ENCODE assay signal across 16 mouse cellular contexts in the genomic region with DNA sequence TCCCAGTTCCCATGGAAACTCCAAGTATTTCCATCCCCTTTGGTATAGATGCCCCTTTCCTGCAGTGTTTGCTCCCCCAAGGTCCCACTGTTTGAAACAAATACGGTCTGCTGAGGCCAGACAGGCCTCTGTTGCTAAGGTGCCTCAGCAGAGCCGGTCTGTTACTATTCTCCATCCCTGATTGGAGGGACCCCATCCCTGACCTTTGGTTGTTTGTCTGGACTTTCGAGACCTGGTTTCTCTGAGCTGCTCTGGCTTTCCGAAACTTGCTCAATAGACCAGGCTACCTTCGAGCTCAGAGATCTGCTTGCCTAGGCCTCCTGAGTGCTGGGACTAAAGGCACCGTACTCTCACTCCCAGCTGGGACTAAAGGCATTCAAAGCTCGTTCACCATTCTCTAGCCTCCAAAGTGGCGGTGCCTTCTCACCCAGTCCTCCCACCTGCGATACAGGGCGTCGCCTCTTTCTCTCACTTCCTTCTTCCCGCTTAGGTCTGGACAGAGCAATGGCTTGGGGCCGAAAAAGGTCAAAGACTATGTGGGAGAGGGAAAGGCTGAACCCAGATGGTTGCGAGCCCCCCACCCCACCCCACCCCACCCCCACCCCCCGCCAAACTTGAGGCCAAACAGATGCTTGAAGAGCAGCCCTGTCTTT. TPM values are rescaled to one million over a fixed set of nuclear protein-coding genes. Genes with fewer than 3 reads are reported as not detected.
DNase-seq lines count a peak whose midpoint lies in the region; ATAC-seq and TF ChIP-seq lines count a peak whose summit lies in the region.
"Had no signal": no experiment of that assay in that cellular context is flagged by ENCODE, and none has a peak within 500 bp of the region (broad histone marks: within the 10 kb centered on the region; RNA-seq: fewer than 3 reads in every experiment).

No protein-coding gene starts in this region.

- TF ChIP-seq CTCF in forebrain, postnatal 0 days (IDR thresholded peaks at IDR 0.05; ENCODE audit: low read depth): no peak
- TF ChIP-seq CTCF in ES-Bruce4 (IDR thresholded peaks at IDR 0.05; ENCODE audit: low read depth, low read length): no peak
- no peak for TF ChIP-seq CTCF in intestine, postnatal 0 days (IDR thresholded peaks at IDR 0.05; ENCODE audit: low read depth)

- peak; percentile 76; the same call in 1 of the 2 replicates for TF ChIP-seq EP300 in ES-Bruce4 (IDR thresholded peaks at IDR 0.05; ENCODE audit: insufficient read depth, low read depth, low read length)

- H3K9ac ChIP-seq in forebrain, postnatal 0 days: no peak overlapping the region
- H3K9ac ChIP-seq in ES-Bruce4 (ENCODE audit: low read depth, poor library complexity, severe bottlenecking): no peak overlapping the region
- no peak overlapping the region for H3K9ac ChIP-seq in intestine, postnatal 0 days (ENCODE audit: low read depth, low read length)
- H3K9ac ChIP-seq: embryonic facial prominence, embryonic 12.5 days; forebrain, embryonic 12.5 days; hindbrain, embryonic 15.5 days; lung, embryonic 14.5 days had no signal

- no peak overlapping the region for H3K4me3 ChIP-seq in forebrain, embryonic 10.5 days
- H3K4me3 ChIP-seq in forebrain, postnatal 0 days (ENCODE audit: low read depth, low read length): no peak overlapping the region
- peak overlapping the region; percentile 13; the same call in 1 of the 2 replicates for H3K4me3 ChIP-seq in ES-Bruce4 (ENCODE audit: low read depth, low read length)
- no peak overlapping the region for H3K4me3 ChIP-seq in intestine, postnatal 0 days (ENCODE audit: low read depth, low read length)
- H3K4me3 ChIP-seq: embryonic facial prominence, embryonic 12.5 days; forebrain, embryonic 12.5 days; hindbrain, embryonic 15.5 days; myocyte had no signal

- no peaks in the 10 kb centered on the region for H3K9me3 ChIP-seq in forebrain, embryonic 10.5 days
- H3K9me3 ChIP-seq in forebrain, postnatal 0 days (ENCODE audit: low read length): no peaks in the 10 kb centered on the region
- no peaks in the 10 kb centered on the region for H3K9me3 ChIP-seq in ES-Bruce4 (replicated peaks; ENCODE audit: control insufficient read depth, insufficient read depth, low read length, poor library complexity, severe bottlenecking)
- H3K9me3 ChIP-seq in intestine, postnatal 0 days (ENCODE audit: control insufficient read depth): no peaks in the 10 kb centered on the region
- H3K9me3 ChIP-seq: embryonic facial prominence, embryonic 12.5 days; forebrain, embryonic 12.5 days; hindbrain, embryonic 15.5 days had no signal

- peak overlapping the region; percentile 36; the same call in 1 of the 2 replicates for H3K27ac ChIP-seq in forebrain, embryonic 10.5 days
- no peak overlapping the region for H3K27ac ChIP-seq in forebrain, postnatal 0 days (ENCODE audit: low read depth, low read length)
- peak overlapping the region; percentile 50 for H3K27ac ChIP-seq in ES-Bruce4 (ENCODE audit: insufficient read depth, low read length)
- H3K27ac ChIP-seq in intestine, postnatal 0 days (ENCODE audit: low read depth, low read length): no peak overlapping the region
- H3K27ac ChIP-seq: embryonic facial prominence, embryonic 12.5 days; forebrain, embryonic 12.5 days; hindbrain, embryonic 15.5 days had no signal

- DNase-seq in forebrain, embryonic 10.5 days (ENCODE audit: extremely low spot score, low spot score): no peak
- DNase-seq in forebrain, postnatal 0 days: no peak
- no peak for DNase-seq in adrenal gland, adult 8-10 months
- no peak for DNase-seq in adrenal gland, adult 2 months
- DNase-seq in thymus, postnatal 36 days: no peak
- DNase-seq: cerebellum, postnatal 10 days; kidney, postnatal 10 days; layer of hippocampus, postnatal 36 days; lung, embryonic 14.5 days had no signal

- no peak for TF ChIP-seq POLR2A in ES-Bruce4 (IDR thresholded peaks at IDR 0.05; ENCODE audit: insufficient read depth, low read length)

- peaks cover 35% of the 10 kb centered on the region for H3K4me1 ChIP-seq in forebrain, embryonic 10.5 days
- H3K4me1 ChIP-seq in forebrain, postnatal 0 days (ENCODE audit: insufficient read depth): no peaks in the 10 kb centered on the region
- peaks cover 8% of the 10 kb centered on the region for H3K4me1 ChIP-seq in ES-Bruce4 (ENCODE audit: control insufficient read depth, insufficient read depth, low read length)
- no peaks in the 10 kb centered on the region for H3K4me1 ChIP-seq in intestine, postnatal 0 days (replicated peaks; ENCODE audit: control insufficient read depth, insufficient read depth, low read length)
- H3K4me1 ChIP-seq: forebrain, embryonic 12.5 days; hindbrain, embryonic 15.5 days had no signal

- no peak for ATAC-seq in forebrain, postnatal 0 days
- ATAC-seq in intestine, postnatal 0 days: 0 out of 2 replicates have a peak, but pooled peaks have one; percentile 25
- peak; percentile 71 for ATAC-seq in megakaryocyte, adult 5-6 weeks (ENCODE audit: poor library complexity, severe bottlenecking)

- no peaks in the 10 kb centered on the region for H3K27me3 ChIP-seq in forebrain, embryonic 10.5 days (ENCODE audit: poor library complexity, severe bottlenecking)
- H3K27me3 ChIP-seq in forebrain, postnatal 0 days (ENCODE audit: insufficient read depth, low read length): no peaks in the 10 kb centered on the region
- no peaks in the 10 kb centered on the region for H3K27me3 ChIP-seq in ES-Bruce4 (ENCODE audit: control insufficient read depth, insufficient read depth, low read length, poor library complexity, severe bottlenecking)
- H3K27me3 ChIP-seq in intestine, postnatal 0 days (replicated peaks; ENCODE audit: control insufficient read depth, insufficient read depth, low read length): no peaks in the 10 kb centered on the region
- H3K27me3 ChIP-seq: embryonic facial prominence, embryonic 12.5 days; forebrain, embryonic 12.5 days; hindbrain, embryonic 15.5 days had no signal

- no peak overlapping the region for H3K4me2 ChIP-seq in forebrain, postnatal 0 days (ENCODE audit: low read depth)
- H3K4me2 ChIP-seq in intestine, postnatal 0 days (replicated peaks; ENCODE audit: low read depth): no peak overlapping the region
- H3K4me2 ChIP-seq: embryonic facial prominence, embryonic 12.5 days; forebrain, embryonic 12.5 days; hindbrain, embryonic 15.5 days; lung, embryonic 14.5 days had no signal

- H3K36me3 ChIP-seq in forebrain, embryonic 10.5 days (replicated peaks): 0 out of 2 replicates have a peak, but pooled peaks cover 3% of the 10 kb centered on the region
- H3K36me3 ChIP-seq in forebrain, postnatal 0 days (ENCODE audit: insufficient read depth): no peaks in the 10 kb centered on the region
- H3K36me3 ChIP-seq in ES-Bruce4 (ENCODE audit: control insufficient read depth, insufficient read depth, low read length, poor library complexity, severe bottlenecking): no peaks in the 10 kb centered on the region
- 0 out of 2 replicates have a peak, but pooled peaks cover 1% of the 10 kb centered on the region for H3K36me3 ChIP-seq in intestine, postnatal 0 days (ENCODE audit: control insufficient read depth, insufficient read depth)
- H3K36me3 ChIP-seq: embryonic facial prominence, embryonic 12.5 days; forebrain, embryonic 12.5 days; hindbrain, embryonic 15.5 days had no signal

- 74% methylated on average over 15 of the region's 15 CpGs for WGBS in forebrain, embryonic 10.5 days
- WGBS in forebrain, postnatal 0 days: 71% methylated on average over 15 of the region's 15 CpGs
- WGBS in intestine, postnatal 0 days: 50% methylated on average over 15 of the region's 15 CpGs

RNA-seq across cellular contexts. Expression of a gene that starts 37.0 kb away (rescaled TPM):
- 39.0 and 42.2 TPM in 2 replicates for polyA plus RNA-seq in forebrain, embryonic 10.5 days (2016; fragmentation: Nextera tagmentation; extraction: Ambion mirVana)
- 15.4 and 23.1 TPM in 2 replicates for total RNA-seq in forebrain, postnatal 0 days (2014; rRNA removed)
- 19.3 and 20.4 TPM in 2 replicates for polyA plus RNA-seq in forebrain, postnatal 0 days (2015; fragmentation: Nextera tagmentation; extraction: Ambion mirVana)
- polyA plus RNA-seq in ES-Bruce4 (2011; ENCODE audit: insufficient read depth, insufficient read length, low read depth, missing spikeins): 18.8 and 29.9 TPM in 2 replicates
- 34.6 and 34.7 TPM in 2 replicates for polyA plus RNA-seq in intestine, postnatal 0 days (2015; fragmentation: Nextera tagmentation; extraction: Ambion mirVana)
- 152 and 164 TPM in 2 replicates for total RNA-seq in megakaryocyte, adult 5-6 weeks (2015)
- 66.1 and 109 TPM in 2 replicates for total RNA-seq in megakaryocyte, adult 5-6 weeks (2017)
- 100 to 1,000 TPM in 3 of 4 experiments, 10 to 100 TPM in 1; 100.0 to 113 (median 106) TPM for total RNA-seq in adrenal gland, adult 8-10 months (2022)
- total RNA-seq in adrenal gland, adult 2 months (2021): 100 to 1,000 TPM in 1 of 2 experiments, 10 to 100 TPM in 1; 85.6 to 141 TPM
- polyA plus RNA-seq in adrenal gland, adult 2 months (2012; rRNA removed): 75.3 and 88.5 TPM in 2 replicates

RNA-seq across cellular contexts. Expression of a gene that starts 38.1 kb away (rescaled TPM):
- 104 and 108 TPM in 2 replicates for polyA plus RNA-seq in forebrain, embryonic 10.5 days (2016; fragmentation: Nextera tagmentation; extraction: Ambion mirVana)
- total RNA-seq in forebrain, postnatal 0 days (2014; rRNA removed): 56.0 and 60.8 TPM in 2 replicates
- 43.3 and 50.3 TPM in 2 replicates for polyA plus RNA-seq in forebrain, postnatal 0 days (2015; fragmentation: Nextera tagmentation; extraction: Ambion mirVana)
- polyA plus RNA-seq in ES-Bruce4 (2011; ENCODE audit: insufficient read depth, insufficient read length, low read depth, missing spikeins): 178 and 198 TPM in 2 replicates
- polyA plus RNA-seq in intestine, postnatal 0 days (2015; fragmentation: Nextera tagmentation; extraction: Ambion mirVana): 129 and 142 TPM in 2 replicates
- total RNA-seq in megakaryocyte, adult 5-6 weeks (2015): 67.4 and 71.1 TPM in 2 replicates
- total RNA-seq in megakaryocyte, adult 5-6 weeks (2017): 36.6 and 38.4 TPM in 2 replicates
- total RNA-seq in adrenal gland, adult 8-10 months (2022): 100 to 1,000 TPM; 116 to 149 (median 129) TPM
- 100 to 1,000 TPM in 1 of 2 experiments, 10 to 100 TPM in 1; 98.7 to 163 TPM for total RNA-seq in adrenal gland, adult 2 months (2021)
- 44.6 and 52.6 TPM in 2 replicates for polyA plus RNA-seq in adrenal gland, adult 2 months (2012; rRNA removed)

Comparison
In these comparisons a context has a peak if more than half of its experiments do, and no peak if none do; other contexts are left out.
1. H3K27ac ChIP-seq: peak in forebrain, embryonic 10.5 days (single experiment) and ES-Bruce4 (single experiment); none in forebrain, postnatal 0 days (single experiment) and intestine, postnatal 0 days (single experiment).